Mouse (Mus musculus): ENCODE data around the gene Wnt10b. TPM values are rescaled to one million over a fixed set of nuclear protein-coding genes. Genes with fewer than 3 reads are reported as not detected.
"Not testable (repeated sequence)": the region's sequence is repeated elsewhere in the genome, so short reads cannot be mapped to it uniquely, and the experiment has no call there.

The Wnt10b gene
- 0.15 and 0.22 TPM in 2 replicates for polyA plus RNA-seq (2012; rRNA removed)

- under 1% methylated on average over 31 of the region's 33 CpGs for WGBS
Observed at GRCm38 (mm10) chr15:98777762-98778161, at the start of gene Wnt10b. Gene Wnt10b, minus strand, starts transcription at chr15:98778150.

GRCm38 (mm10) chr15:98827611-98828011 is 49.7 kb upstream of the Wnt10b start:
- Histone ChIP-seq H3K4me1 (ENCODE audit: control insufficient read depth, insufficient read depth, low read length) (no peaks in the 10 kb centered on the region), H3K4me3 (replicated peaks; ENCODE audit: insufficient read depth, low read depth, low read length) (no peak overlapping the region), H3K27me3 (ENCODE audit: control insufficient read depth, insufficient read depth, low read length) (no peaks in the 10 kb centered on the region), H3K27ac (ENCODE audit: insufficient read depth, low read length) (no peak overlapping the region)
- TF ChIP-seq CTCF (IDR thresholded peaks at IDR 0.05; ENCODE audit: borderline replicate concordance, insufficient read depth, low read depth, low read length), result no peak
- no peak for TF ChIP-seq POLR2A (IDR thresholded peaks at IDR 0.05; ENCODE audit: borderline replicate concordance, insufficient read depth, low read length)
- WGBS, result 89% methylated on average over 7 of the region's 7 CpGs
- no peak for DNase-seq

More at GRCm38 (mm10) chr15:98777762-98778161, at the start of gene Wnt10b:
- Histone ChIP-seq H3K4me3 (replicated peaks; ENCODE audit: insufficient read depth, low read depth, low read length) (no peak within 1 kb of the TSS), H3K27me3 (ENCODE audit: control insufficient read depth, insufficient read depth, low read length) (peaks cover 9% of the 10 kb centered on the region; the same call in 1 of the 2 replicates), H3K27ac (ENCODE audit: insufficient read depth, low read length) (no peak within 1 kb of the TSS), H3K4me1 (ENCODE audit: control insufficient read depth, insufficient read depth, low read length) (no peaks in the 10 kb centered on the region)
- DNase-seq, result no peak
- TF ChIP-seq CTCF (IDR thresholded peaks at IDR 0.05; ENCODE audit: borderline replicate concordance, insufficient read depth, low read depth, low read length), result no peak

- no peak overlapping the region for H3K27ac ChIP-seq (ENCODE audit: insufficient read depth, low read length)
- no peaks in the 10 kb centered on the region for H3K4me1 ChIP-seq (ENCODE audit: control insufficient read depth, insufficient read depth, low read length)
- TF ChIP-seq CTCF (IDR thresholded peaks at IDR 0.05; ENCODE audit: borderline replicate concordance, insufficient read depth, low read depth, low read length), result 0 out of 2 replicates have a peak, but pooled peaks have one; percentile 13
- TF ChIP-seq POLR2A (IDR thresholded peaks at IDR 0.05; ENCODE audit: borderline replicate concordance, insufficient read depth, low read length), result no peak
- no peaks in the 10 kb centered on the region for H3K27me3 ChIP-seq (ENCODE audit: control insufficient read depth, insufficient read depth, low read length)
- DNase-seq, result no peak
- WGBS, result 68% methylated on average over 3 of the region's 3 CpGs
- H3K4me3 ChIP-seq (replicated peaks; ENCODE audit: insufficient read depth, low read depth, low read length), result no peak overlapping the region
Observed at GRCm38 (mm10) chr15:98823434-98823833, 45.5 kb upstream of the Wnt10b start.

- TF ChIP-seq CTCF (IDR thresholded peaks at IDR 0.05; ENCODE audit: borderline replicate concordance, insufficient read depth, low read depth, low read length) (no peak), POLR2A (IDR thresholded peaks at IDR 0.05; ENCODE audit: borderline replicate concordance, insufficient read depth, low read length) (no peak)
- Histone ChIP-seq H3K27ac (ENCODE audit: insufficient read depth, low read length) (no peak overlapping the region), H3K4me1 (ENCODE audit: control insufficient read depth, insufficient read depth, low read length) (no peaks in the 10 kb centered on the region), H3K27me3 (ENCODE audit: control insufficient read depth, insufficient read depth, low read length) (no peaks in the 10 kb centered on the region), H3K4me3 (replicated peaks; ENCODE audit: insufficient read depth, low read depth, low read length) (no peak overlapping the region)
- WGBS, result 95% methylated on average over 5 of the region's 5 CpGs
- DNase-seq, result no peak
Observed at GRCm38 (mm10) chr15:98822147-98822546, 44.2 kb upstream of the Wnt10b start.

- TF ChIP-seq CTCF (IDR thresholded peaks at IDR 0.05; ENCODE audit: borderline replicate concordance, insufficient read depth, low read depth, low read length) (peak; percentile 40; the same call in 1 of the 2 replicates), POLR2A (IDR thresholded peaks at IDR 0.05; ENCODE audit: borderline replicate concordance, insufficient read depth, low read length) (no peak)
- no peaks in the 10 kb centered on the region for H3K27me3 ChIP-seq (ENCODE audit: control insufficient read depth, insufficient read depth, low read length)
- H3K4me1 ChIP-seq (ENCODE audit: control insufficient read depth, insufficient read depth, low read length), result no peaks in the 10 kb centered on the region
- DNase-seq, result no peak
- H3K4me3 ChIP-seq (replicated peaks; ENCODE audit: insufficient read depth, low read depth, low read length), result no peak overlapping the region
- H3K27ac ChIP-seq (ENCODE audit: insufficient read depth, low read length), result no peak overlapping the region
- 37% methylated on average over 10 of the region's 10 CpGs for WGBS
Observed at GRCm38 (mm10) chr15:98821403-98821802, 43.5 kb upstream of the Wnt10b start.

- H3K27me3 ChIP-seq (ENCODE audit: control insufficient read depth, insufficient read depth, low read length), result no peaks in the 10 kb centered on the region
- no peaks in the 10 kb centered on the region for H3K4me1 ChIP-seq (ENCODE audit: control insufficient read depth, insufficient read depth, low read length)
- no peak overlapping the region for H3K27ac ChIP-seq (ENCODE audit: insufficient read depth, low read length)
- H3K4me3 ChIP-seq (replicated peaks; ENCODE audit: insufficient read depth, low read depth, low read length), result no peak overlapping the region
- WGBS, result 90% methylated on average over 4 of the region's 4 CpGs
- TF ChIP-seq CTCF (IDR thresholded peaks at IDR 0.05; ENCODE audit: borderline replicate concordance, insufficient read depth, low read depth, low read length) (no peak), POLR2A (IDR thresholded peaks at IDR 0.05; ENCODE audit: borderline replicate concordance, insufficient read depth, low read length) (no peak)
- no peak for DNase-seq
Observed at GRCm38 (mm10) chr15:98820937-98821336, 43.0 kb upstream of the Wnt10b start.

GRCm38 (mm10) chr15:98818171-98818570 is 40.2 kb upstream of the Wnt10b start:
- WGBS, result 90% methylated on average over 7 of the region's 7 CpGs
- DNase-seq, result no peak

GRCm38 (mm10) chr15:98812741-98813424 is 34.9 kb upstream of the Wnt10b start:
- TF ChIP-seq POLR2A (IDR thresholded peaks at IDR 0.05; ENCODE audit: borderline replicate concordance, insufficient read depth, low read length) (no peak), CTCF (IDR thresholded peaks at IDR 0.05; ENCODE audit: borderline replicate concordance, insufficient read depth, low read depth, low read length) (no peak)
- peaks cover 1% of the 10 kb centered on the region; the same call in 1 of the 2 replicates for H3K27me3 ChIP-seq (ENCODE audit: control insufficient read depth, insufficient read depth, low read length)
- no peak overlapping the region for H3K27ac ChIP-seq (ENCODE audit: insufficient read depth, low read length)
- H3K4me1 ChIP-seq (ENCODE audit: control insufficient read depth, insufficient read depth, low read length), result peaks cover 5% of the 10 kb centered on the region; the same call in 1 of the 2 replicates
- WGBS, result 78% methylated on average over 20 of the region's 20 CpGs
- H3K4me3 ChIP-seq (replicated peaks; ENCODE audit: insufficient read depth, low read depth, low read length), result no peak overlapping the region
- no peak for DNase-seq

More at GRCm38 (mm10) chr15:98818171-98818570, 40.2 kb upstream of the Wnt10b start:
- Histone ChIP-seq H3K4me3 (replicated peaks; ENCODE audit: insufficient read depth, low read depth, low read length) (no peak overlapping the region), H3K4me1 (ENCODE audit: control insufficient read depth, insufficient read depth, low read length) (no peaks in the 10 kb centered on the region), H3K27me3 (ENCODE audit: control insufficient read depth, insufficient read depth, low read length) (no peaks in the 10 kb centered on the region), H3K27ac (ENCODE audit: insufficient read depth, low read length) (no peak overlapping the region)
- TF ChIP-seq POLR2A (IDR thresholded peaks at IDR 0.05; ENCODE audit: borderline replicate concordance, insufficient read depth, low read length) (no peak), CTCF (IDR thresholded peaks at IDR 0.05; ENCODE audit: borderline replicate concordance, insufficient read depth, low read depth, low read length) (no peak)

- H3K27ac ChIP-seq (ENCODE audit: insufficient read depth, low read length); H3K4me3 ChIP-seq (replicated peaks; ENCODE audit: insufficient read depth, low read depth, low read length); H3K27me3 ChIP-seq (ENCODE audit: control insufficient read depth, insufficient read depth, low read length); H3K4me1 ChIP-seq (ENCODE audit: control insufficient read depth, insufficient read depth, low read length); DNase-seq: not testable (repeated sequence)
- WGBS, result 82% methylated on average over 6 of the region's 6 CpGs
Observed at GRCm38 (mm10) chr15:98810212-98810611, 32.3 kb upstream of the Wnt10b start.

All from cerebellum, adult 2 months (tissue).